ENCODE assay signal across 8 mouse cellular contexts in genomic region chr5:136664497-136664896, GRCm38 (mm10). TPM values are rescaled to one million over a fixed set of nuclear protein-coding genes. Genes with fewer than 3 reads are reported as not detected.
DNase-seq lines count a peak whose midpoint lies in the region; ATAC-seq lines count a peak whose summit lies in the region.

No protein-coding gene starts in this region.

- no peak overlapping the region for H3K9ac ChIP-seq in forebrain, embryonic 11.5 days (ENCODE audit: low read length)
- no peak overlapping the region for H3K9ac ChIP-seq in forebrain, embryonic 13.5 days
- no peak overlapping the region for H3K9ac ChIP-seq in midbrain, embryonic 14.5 days (replicated peaks; ENCODE audit: low read length)

- WGBS in forebrain, embryonic 11.5 days = 11% methylated on average over 9 of the region's 9 CpGs
- WGBS in forebrain, embryonic 13.5 days = 5% methylated on average over 9 of the region's 9 CpGs
- 5% methylated on average over 9 of the region's 9 CpGs for WGBS in midbrain, embryonic 14.5 days

- ATAC-seq in forebrain, embryonic 11.5 days (replicated peaks; ENCODE audit: low FRiP score) = no peak
- ATAC-seq in forebrain, embryonic 13.5 days = no peak
- no peak for ATAC-seq in midbrain, embryonic 14.5 days (ENCODE audit: low FRiP score, low TSS enrichment)

- no peaks in the 10 kb centered on the region for H3K27me3 ChIP-seq in forebrain, embryonic 11.5 days (ENCODE audit: control insufficient read depth, insufficient read depth, low read length)
- no peaks in the 10 kb centered on the region for H3K27me3 ChIP-seq in forebrain, embryonic 13.5 days
- H3K27me3 ChIP-seq in midbrain, embryonic 14.5 days (ENCODE audit: control insufficient read depth, insufficient read depth, low read length) = no peaks in the 10 kb centered on the region

- H3K36me3 ChIP-seq in forebrain, embryonic 11.5 days (ENCODE audit: control insufficient read depth, insufficient read depth, low read length) = no peaks in the 10 kb centered on the region
- H3K36me3 ChIP-seq in forebrain, embryonic 13.5 days (ENCODE audit: poor library complexity, severe bottlenecking) = no peaks in the 10 kb centered on the region
- no peaks in the 10 kb centered on the region for H3K36me3 ChIP-seq in midbrain, embryonic 14.5 days (ENCODE audit: control insufficient read depth, insufficient read depth, low read length)

- H3K9me3 ChIP-seq in forebrain, embryonic 11.5 days (ENCODE audit: control insufficient read depth, low read length) = no peaks in the 10 kb centered on the region
- H3K9me3 ChIP-seq in forebrain, embryonic 13.5 days (replicated peaks) = no peaks in the 10 kb centered on the region
- H3K9me3 ChIP-seq in midbrain, embryonic 14.5 days (ENCODE audit: control insufficient read depth, low read length) = no peaks in the 10 kb centered on the region

- no peak overlapping the region for H3K4me3 ChIP-seq in forebrain, embryonic 11.5 days (ENCODE audit: low read depth, low read length)
- no peak overlapping the region for H3K4me3 ChIP-seq in forebrain, embryonic 13.5 days
- no peak overlapping the region for H3K4me3 ChIP-seq in midbrain, embryonic 14.5 days (replicated peaks; ENCODE audit: low read depth, low read length)

- no peak overlapping the region for H3K27ac ChIP-seq in forebrain, embryonic 11.5 days (ENCODE audit: low read depth, low read length)
- no peak overlapping the region for H3K27ac ChIP-seq in forebrain, embryonic 13.5 days
- H3K27ac ChIP-seq in midbrain, embryonic 14.5 days (replicated peaks; ENCODE audit: low read depth, low read length) = no peak overlapping the region

- H3K4me2 ChIP-seq in forebrain, embryonic 11.5 days (ENCODE audit: low read depth, low read length, severe bottlenecking) = no peak overlapping the region
- H3K4me2 ChIP-seq in forebrain, embryonic 13.5 days = no peak overlapping the region
- no peak overlapping the region for H3K4me2 ChIP-seq in midbrain, embryonic 14.5 days (ENCODE audit: low read length)

- H3K4me1 ChIP-seq in forebrain, embryonic 11.5 days (replicated peaks; ENCODE audit: control insufficient read depth, insufficient read depth, low read length) = no peaks in the 10 kb centered on the region
- no peaks in the 10 kb centered on the region for H3K4me1 ChIP-seq in forebrain, embryonic 13.5 days
- no peaks in the 10 kb centered on the region for H3K4me1 ChIP-seq in midbrain, embryonic 14.5 days (ENCODE audit: control insufficient read depth, insufficient read depth, low read length)

- peak; percentile 85 for DNase-seq in forebrain, embryonic 11.5 days (ENCODE audit: low spot score)
- peak; percentile 89 for DNase-seq in adrenal gland, postnatal 10 days
- DNase-seq in embryo, embryonic 9.5 days (ENCODE audit: extremely low spot score) = peak; percentile 82
- DNase-seq in heart, postnatal 4 days = peak; percentile 87
- DNase-seq in left cerebral cortex, adult 8-10 months (ENCODE audit: low spot score in 2 of 2) = peak; percentile 17 to 53
- DNase-seq in midbrain, embryonic 14.5 days = peak; percentile 90
- DNase-seq in spleen, postnatal 36 days (ENCODE audit: low spot score in 2 of 2) = peak; percentile 57 to 68

RNA-seq across cellular contexts. Expression of gene Myl10, which starts 28.4 kb away (rescaled TPM):
- polyA plus RNA-seq in forebrain, embryonic 11.5 days (2014; fragmentation: Nextera tagmentation; extraction: Ambion mirVana) = not detected in 2 replicates
- polyA plus RNA-seq in forebrain, embryonic 13.5 days (2015; fragmentation: Nextera tagmentation; extraction: Ambion mirVana) = not detected in 2 replicates
- total RNA-seq in adrenal gland, postnatal 10 days (2021) = not detected
- not detected for total RNA-seq in heart, postnatal 4 days (2021)
- not detected for total RNA-seq in left cerebral cortex, adult 8-10 months (2022)
- not detected in 2 replicates for polyA plus RNA-seq in midbrain, embryonic 14.5 days (2014; fragmentation: Nextera tagmentation; extraction: Ambion mirVana)

Comparison
In these comparisons a context has a peak if more than half of its experiments do, and no peak if none do; other contexts are left out.
1. DNase-seq: peak in every context shown above with its lines; median percentile 90 in midbrain, embryonic 14.5 days; 89 in adrenal gland, postnatal 10 days; 87 in heart, postnatal 4 days; 85 in forebrain, embryonic 11.5 days; 82 in embryo, embryonic 9.5 days; 62 in spleen, postnatal 36 days; 35 in left cerebral cortex, adult 8-10 months.